Mouse (Mus musculus): ENCODE measurements around the gene Ndufb4. TPM values are rescaled to one million over a fixed set of nuclear protein-coding genes. Genes with fewer than 3 reads are reported as not detected.
"Not testable (repeated sequence)": the region's sequence is repeated elsewhere in the genome, so short reads cannot be mapped to it uniquely, and the experiment has no call there.

Gene Ndufb4
- polyA plus RNA-seq, 1 experiment from 2014 or later, result 59.0 TPM

DNA sequence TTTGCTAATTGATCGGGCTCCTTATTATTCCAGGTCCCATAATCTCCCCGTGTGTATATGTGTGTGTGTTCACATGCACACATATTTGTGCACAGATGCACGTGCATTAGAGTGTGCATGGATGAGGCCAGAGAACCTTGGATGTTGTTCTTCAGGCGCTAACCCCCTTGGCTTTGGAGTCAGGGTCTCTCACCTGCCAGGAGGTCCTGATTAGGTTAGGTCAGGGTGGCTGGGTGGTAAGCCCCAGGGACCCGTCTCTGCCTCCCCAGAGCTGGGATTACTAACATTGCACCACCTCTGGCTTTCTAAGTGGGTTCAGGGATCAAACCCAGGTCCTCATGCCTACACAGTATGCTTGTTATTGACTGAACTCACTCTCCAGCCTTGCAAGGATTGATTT is 9.8 kb downstream of the Ndufb4 start:
- no peak overlapping the region for H3K27ac ChIP-seq (replicated peaks; ENCODE audit: low read depth, low read length)
- H3K4me1 ChIP-seq (ENCODE audit: control insufficient read depth, insufficient read depth, low read length), result no peaks in the 10 kb centered on the region
- H3K27me3 ChIP-seq (ENCODE audit: control insufficient read depth, insufficient read depth, low read length), result no peaks in the 10 kb centered on the region
- ATAC-seq (replicated peaks; ENCODE audit: insufficient number of reproducible peaks, low FRiP score, low TSS enrichment, low read depth) (no peak), DNase-seq (ENCODE audit: low spot score) (no peak)
- H3K4me2 ChIP-seq (ENCODE audit: low read depth, low read length), result no peak overlapping the region
- no peak overlapping the region for H3K4me3 ChIP-seq (ENCODE audit: low read depth, low read length)
- H3K9ac ChIP-seq (replicated peaks; ENCODE audit: low read length), result no peak overlapping the region
- no peaks in the 10 kb centered on the region for H3K9me3 ChIP-seq (replicated peaks; ENCODE audit: control insufficient read depth, low read length)
- 92% methylated on average over 5 of the region's 5 CpGs for WGBS
- H3K36me3 ChIP-seq (replicated peaks; ENCODE audit: control insufficient read depth, insufficient read depth, low read depth, low read length), result no peaks in the 10 kb centered on the region; the same call in none of the 2 replicates

DNA sequence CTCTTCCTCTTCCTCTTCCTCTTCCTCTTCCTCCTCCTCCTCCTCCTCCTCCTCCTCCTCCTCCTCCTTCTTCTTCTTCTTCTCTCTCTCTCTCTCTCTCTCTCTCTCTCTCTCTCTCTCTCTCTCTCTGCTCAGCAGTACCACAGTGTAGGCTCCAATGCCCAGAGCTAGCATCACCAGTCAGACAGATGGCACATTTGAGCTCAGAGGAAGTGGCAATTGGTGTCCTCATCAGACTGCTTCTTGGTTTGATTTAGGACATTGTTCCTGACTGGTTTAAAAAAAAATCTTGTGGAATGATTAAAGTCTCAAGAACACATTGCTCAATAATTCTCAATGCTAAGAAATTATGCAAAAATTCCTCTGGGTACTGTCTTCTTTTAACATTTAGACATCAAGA is 13.7 kb downstream of the Ndufb4 start:
- not testable (repeated sequence) for H3K27me3 ChIP-seq (ENCODE audit: control insufficient read depth, insufficient read depth, low read length); H3K4me3 ChIP-seq (ENCODE audit: low read depth, low read length); H3K4me1 ChIP-seq (ENCODE audit: control insufficient read depth, insufficient read depth, low read length); H3K36me3 ChIP-seq (replicated peaks; ENCODE audit: control insufficient read depth, insufficient read depth, low read depth, low read length); ATAC-seq (replicated peaks; ENCODE audit: insufficient number of reproducible peaks, low FRiP score, low TSS enrichment, low read depth); H3K9ac ChIP-seq (replicated peaks; ENCODE audit: low read length); DNase-seq (ENCODE audit: low spot score); H3K4me2 ChIP-seq (ENCODE audit: low read depth, low read length); H3K9me3 ChIP-seq (replicated peaks; ENCODE audit: control insufficient read depth, low read length); H3K27ac ChIP-seq (replicated peaks; ENCODE audit: low read depth, low read length)

GRCm38 (mm10) chr16:37637802-37638201 is 16.5 kb downstream of the Ndufb4 start:
- no peaks in the 10 kb centered on the region for H3K27me3 ChIP-seq (ENCODE audit: control insufficient read depth, insufficient read depth, low read length)
- H3K36me3 ChIP-seq (replicated peaks; ENCODE audit: control insufficient read depth, insufficient read depth, low read depth, low read length), result no peaks in the 10 kb centered on the region
- H3K4me2 ChIP-seq (ENCODE audit: low read depth, low read length), result no peak overlapping the region
- DNase-seq (ENCODE audit: low spot score), result no peak
- ATAC-seq (replicated peaks; ENCODE audit: insufficient number of reproducible peaks, low FRiP score, low TSS enrichment, low read depth), result no peak
- H3K4me3 ChIP-seq (ENCODE audit: low read depth, low read length), result no peak overlapping the region
- no peak overlapping the region for H3K9ac ChIP-seq (replicated peaks; ENCODE audit: low read length)
- H3K27ac ChIP-seq (replicated peaks; ENCODE audit: low read depth, low read length), result no peak overlapping the region
- H3K9me3 ChIP-seq (replicated peaks; ENCODE audit: control insufficient read depth, low read length), result no peaks in the 10 kb centered on the region
- no peaks in the 10 kb centered on the region for H3K4me1 ChIP-seq (ENCODE audit: control insufficient read depth, insufficient read depth, low read length)

GRCm38 (mm10) chr16:37636107-37636506 is 18.1 kb downstream of the Ndufb4 start:
- no peak for DNase-seq (ENCODE audit: low spot score)

DNA sequence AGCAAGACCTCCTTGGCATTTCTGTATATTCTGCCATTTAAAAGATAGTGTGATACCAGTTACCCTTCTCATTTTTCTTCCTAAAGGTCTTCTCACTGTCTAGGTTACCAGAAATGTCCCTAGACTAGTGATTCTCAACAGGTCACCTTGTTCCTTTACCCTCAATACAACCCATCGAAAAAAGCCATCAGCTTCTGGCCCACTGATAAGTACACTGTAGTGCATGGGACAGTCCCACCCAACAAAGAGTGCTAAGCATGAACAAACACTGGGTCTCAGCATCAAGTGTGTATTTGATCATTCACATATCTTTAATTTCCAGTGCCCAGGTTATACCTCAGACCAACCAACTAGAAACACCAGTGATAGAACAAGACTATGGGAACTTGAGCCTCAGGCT is 19.2 kb downstream of the Ndufb4 start:
- Histone ChIP-seq H3K4me2 (ENCODE audit: low read depth, low read length) (no peak overlapping the region), H3K4me3 (ENCODE audit: low read depth, low read length) (no peak overlapping the region), H3K9me3 (replicated peaks; ENCODE audit: control insufficient read depth, low read length) (no peaks in the 10 kb centered on the region), H3K27me3 (ENCODE audit: control insufficient read depth, insufficient read depth, low read length) (no peaks in the 10 kb centered on the region), H3K4me1 (ENCODE audit: control insufficient read depth, insufficient read depth, low read length) (no peaks in the 10 kb centered on the region), H3K36me3 (replicated peaks; ENCODE audit: control insufficient read depth, insufficient read depth, low read depth, low read length) (no peaks in the 10 kb centered on the region), H3K27ac (replicated peaks; ENCODE audit: low read depth, low read length) (no peak overlapping the region), H3K9ac (replicated peaks; ENCODE audit: low read length) (no peak overlapping the region)
- WGBS, result 95% methylated on average over 1 of the region's 1 CpGs
- DNase-seq (ENCODE audit: low spot score), result no peak
- ATAC-seq (replicated peaks; ENCODE audit: insufficient number of reproducible peaks, low FRiP score, low TSS enrichment, low read depth), result no peak

More at GRCm38 (mm10) chr16:37636107-37636506, 18.1 kb downstream of the Ndufb4 start:
- ATAC-seq (replicated peaks; ENCODE audit: insufficient number of reproducible peaks, low FRiP score, low TSS enrichment, low read depth), result no peak
- no peaks in the 10 kb centered on the region for H3K36me3 ChIP-seq (replicated peaks; ENCODE audit: control insufficient read depth, insufficient read depth, low read depth, low read length)
- H3K4me1 ChIP-seq (ENCODE audit: control insufficient read depth, insufficient read depth, low read length), result no peaks in the 10 kb centered on the region
- 63% methylated on average over 6 of the region's 6 CpGs for WGBS
- no peak overlapping the region for H3K9ac ChIP-seq (replicated peaks; ENCODE audit: low read length)
- H3K4me2 ChIP-seq (ENCODE audit: low read depth, low read length), result no peak overlapping the region
- H3K27me3 ChIP-seq (ENCODE audit: control insufficient read depth, insufficient read depth, low read length), result no peaks in the 10 kb centered on the region
- no peaks in the 10 kb centered on the region for H3K9me3 ChIP-seq (replicated peaks; ENCODE audit: control insufficient read depth, low read length)
- no peak overlapping the region for H3K4me3 ChIP-seq (ENCODE audit: low read depth, low read length)
- H3K27ac ChIP-seq (replicated peaks; ENCODE audit: low read depth, low read length), result no peak overlapping the region

DNA sequence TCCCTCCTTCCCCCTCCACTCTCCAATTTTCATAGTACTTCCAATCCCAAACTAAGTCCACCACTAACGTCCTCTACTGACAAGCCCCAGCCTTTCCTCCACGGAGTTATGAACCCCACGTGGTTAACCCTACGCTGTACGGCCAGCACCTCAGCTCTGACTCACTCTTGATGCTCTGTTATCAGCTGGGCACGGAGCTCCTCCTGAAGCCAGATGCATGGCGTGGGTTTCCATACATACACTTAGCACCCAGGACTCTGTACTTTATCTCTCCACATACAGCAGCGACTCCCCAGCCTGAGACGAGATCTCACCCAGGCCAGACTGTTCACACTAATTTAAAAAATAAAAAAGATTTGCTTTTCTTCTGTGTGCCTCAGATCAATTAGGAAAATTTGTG is 19.7 kb downstream of the Ndufb4 start:
- Histone ChIP-seq H3K9ac (replicated peaks; ENCODE audit: low read length) (no peak overlapping the region), H3K27me3 (ENCODE audit: control insufficient read depth, insufficient read depth, low read length) (no peaks in the 10 kb centered on the region), H3K36me3 (replicated peaks; ENCODE audit: control insufficient read depth, insufficient read depth, low read depth, low read length) (no peaks in the 10 kb centered on the region), H3K27ac (replicated peaks; ENCODE audit: low read depth, low read length) (no peak overlapping the region), H3K4me2 (ENCODE audit: low read depth, low read length) (no peak overlapping the region), H3K4me1 (ENCODE audit: control insufficient read depth, insufficient read depth, low read length) (no peaks in the 10 kb centered on the region), H3K9me3 (replicated peaks; ENCODE audit: control insufficient read depth, low read length) (no peaks in the 10 kb centered on the region), H3K4me3 (ENCODE audit: low read depth, low read length) (no peak overlapping the region)
- 78% methylated on average over 9 of the region's 9 CpGs for WGBS
- ATAC-seq (replicated peaks; ENCODE audit: insufficient number of reproducible peaks, low FRiP score, low TSS enrichment, low read depth), result no peak
- DNase-seq (ENCODE audit: low spot score), result no peak

GRCm38 (mm10) chr16:37629011-37629410 is 25.2 kb downstream of the Ndufb4 start:
- Histone ChIP-seq H3K9me3 (replicated peaks; ENCODE audit: control insufficient read depth, low read length) (no peaks in the 10 kb centered on the region), H3K27me3 (ENCODE audit: control insufficient read depth, insufficient read depth, low read length) (no peaks in the 10 kb centered on the region), H3K27ac (replicated peaks; ENCODE audit: low read depth, low read length) (no peak overlapping the region), H3K36me3 (replicated peaks; ENCODE audit: control insufficient read depth, insufficient read depth, low read depth, low read length) (no peaks in the 10 kb centered on the region), H3K4me2 (ENCODE audit: low read depth, low read length) (no peak overlapping the region), H3K4me1 (ENCODE audit: control insufficient read depth, insufficient read depth, low read length) (no peaks in the 10 kb centered on the region), H3K9ac (replicated peaks; ENCODE audit: low read length) (no peak overlapping the region), H3K4me3 (ENCODE audit: low read depth, low read length) (no peak overlapping the region)
- 89% methylated on average over 7 of the region's 7 CpGs for WGBS
- ATAC-seq (replicated peaks; ENCODE audit: insufficient number of reproducible peaks, low FRiP score, low TSS enrichment, low read depth), result no peak
- DNase-seq (ENCODE audit: low spot score), result no peak

DNA sequence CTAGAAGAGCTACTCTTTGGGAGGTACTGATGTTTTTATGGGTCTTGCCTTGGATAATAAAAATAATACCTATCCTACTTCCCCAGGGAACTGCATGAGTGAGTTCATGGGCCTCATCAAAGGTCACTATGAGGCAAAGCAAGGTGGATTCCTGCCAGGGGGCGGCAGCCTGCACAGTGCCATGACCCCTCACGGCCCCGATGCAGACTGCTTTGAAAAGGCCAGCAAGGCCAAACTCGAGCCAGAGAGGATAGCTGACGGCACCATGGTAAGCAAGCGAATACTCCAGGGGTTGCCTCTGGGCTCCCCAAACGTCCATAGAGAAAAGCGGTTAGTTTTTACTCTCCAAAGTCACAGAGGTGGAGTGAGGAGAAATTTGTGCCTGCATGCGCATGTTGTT is 25.9 kb downstream of the Ndufb4 start:
- Histone ChIP-seq H3K4me2 (ENCODE audit: low read depth, low read length) (no peak overlapping the region), H3K36me3 (replicated peaks; ENCODE audit: control insufficient read depth, insufficient read depth, low read depth, low read length) (no peaks in the 10 kb centered on the region), H3K4me1 (ENCODE audit: control insufficient read depth, insufficient read depth, low read length) (no peaks in the 10 kb centered on the region), H3K9me3 (replicated peaks; ENCODE audit: control insufficient read depth, low read length) (no peaks in the 10 kb centered on the region), H3K27ac (replicated peaks; ENCODE audit: low read depth, low read length) (no peak overlapping the region), H3K4me3 (ENCODE audit: low read depth, low read length) (no peak overlapping the region), H3K27me3 (ENCODE audit: control insufficient read depth, insufficient read depth, low read length) (no peaks in the 10 kb centered on the region), H3K9ac (replicated peaks; ENCODE audit: low read length) (no peak overlapping the region)
- 61% methylated on average over 9 of the region's 9 CpGs for WGBS
- DNase-seq (ENCODE audit: low spot score), result no peak
- no peak for ATAC-seq (replicated peaks; ENCODE audit: insufficient number of reproducible peaks, low FRiP score, low TSS enrichment, low read depth)
